ENCODE assay signal across 8 mouse cellular contexts in the genomic region with DNA sequence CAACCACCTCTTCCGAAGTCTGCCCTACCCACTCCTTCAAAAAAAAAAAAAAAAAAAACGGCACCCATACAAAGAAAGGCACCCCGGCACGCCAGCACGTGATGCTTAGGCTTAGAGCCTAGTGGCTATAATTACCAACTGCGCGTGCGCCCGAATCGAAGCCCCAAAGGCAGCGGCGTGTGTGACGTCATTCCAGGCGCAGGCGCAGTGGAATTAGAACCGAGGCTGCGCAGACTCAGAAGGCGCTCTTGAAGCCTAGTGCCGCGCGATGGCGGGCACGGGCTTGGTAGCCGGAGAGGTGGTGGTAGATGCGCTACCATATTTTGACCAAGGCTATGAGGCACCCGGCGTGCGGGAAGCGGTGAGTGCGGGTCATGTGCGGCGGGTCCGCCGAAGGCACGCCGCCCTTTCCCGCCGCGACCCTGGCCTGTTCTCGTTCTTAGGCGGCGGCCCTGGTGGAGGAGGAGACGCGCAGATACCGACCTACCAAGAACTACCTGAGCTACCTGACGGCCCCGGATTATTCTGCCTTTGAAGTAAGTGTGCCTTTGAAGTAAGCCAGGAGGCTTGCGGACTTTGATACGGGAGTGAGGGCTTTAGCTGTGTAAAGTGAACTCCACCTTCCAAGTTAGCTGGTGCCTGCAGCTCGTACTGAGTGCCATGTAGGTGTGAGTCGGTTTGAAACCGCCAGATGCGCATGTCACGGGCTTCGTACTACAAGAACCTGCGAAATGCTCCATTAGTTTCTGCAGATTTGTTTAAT. TPM values are rescaled to one million over a fixed set of nuclear protein-coding genes. Genes with fewer than 3 reads are reported as not detected.
A peak's percentile ranks its signal among the peaks of the same experiment; 100 is the strongest.
DNase-seq lines count a peak whose midpoint lies in the region; ATAC-seq lines count a peak whose summit lies in the region.

Gene Bcas2, plus strand, starts transcription at position 151 of the 763 bp plus-strand sequence.

- H3K9me3 ChIP-seq in megakaryocyte, embryonic 14.5 days = no peaks in the 10 kb centered on the region

- peaks cover 72% of the 10 kb centered on the region for H3K36me3 ChIP-seq in megakaryocyte, embryonic 14.5 days (replicated peaks; ENCODE audit: low read length)

- peak; percentile 86 for ATAC-seq in common myeloid progenitor, adult 5-6 weeks (replicated peaks; ENCODE audit: low read depth, poor library complexity, severe bottlenecking)

- peak; percentile 98 for DNase-seq in ZHBTc4 (ENCODE audit: low read depth, low spot score)
- DNase-seq in gastrocnemius, adult 8-10 months (ENCODE audit: low spot score in 2 of 2) = peak; percentile 94 to 96
- DNase-seq in hindlimb bud, embryonic 11.5 days (ENCODE audit: extremely low spot score, low read depth, low spot score) = peak; percentile 86
- DNase-seq in left cerebral cortex, adult 8-10 months (ENCODE audit: low spot score in 2 of 2) = peak; percentile 97 to 98
- peak; percentile 99 to 100 for DNase-seq in right cerebral cortex, postnatal 10 days (ENCODE audit: low spot score in 2 of 2)
- peak; percentile 100 for DNase-seq in urinary bladder, postnatal 25 days (ENCODE audit: low spot score)

- H3K4me1 ChIP-seq in megakaryocyte, embryonic 14.5 days = peaks cover 33% of the 10 kb centered on the region

- no peaks in the 10 kb centered on the region for H3K27me3 ChIP-seq in megakaryocyte, embryonic 14.5 days (replicated peaks)

- H3K4me3 ChIP-seq in megakaryocyte, embryonic 14.5 days (replicated peaks) = peak within 1 kb of the TSS; percentile 96

RNA-seq across cellular contexts. Expression of gene Bcas2, which starts in this region (rescaled TPM):
- 173 and 237 TPM in 2 replicates for total RNA-seq in common myeloid progenitor, adult 5-6 weeks (2017)
- total RNA-seq in gastrocnemius, adult 8-10 months (2022) = 10 to 100 TPM; 38.5 to 46.0 (median 40.4) TPM
- total RNA-seq in left cerebral cortex, adult 8-10 months (2022) = 10 to 100 TPM; 60.2 to 73.7 (median 70.6) TPM
- polyA plus RNA-seq in megakaryocyte, embryonic 14.5 days (2012; ENCODE audit: insufficient read depth, low replicate concordance) = 20.7 and 101 TPM in 2 replicates

Comparison
In these comparisons a context has a peak if more than half of its experiments do, and no peak if none do; other contexts are left out.
1. Peak in every context shown above with its lines: DNase-seq, ATAC-seq and H3K4me3 ChIP-seq.